Mouse (Mus musculus) limb, embryonic 10.5 days (tissue): ENCODE data around the gene Dnm3. TPM values are rescaled to one million over a fixed set of nuclear protein-coding genes. Genes with fewer than 3 reads are reported as not detected.

Experiments used
- DNase-seq: peaks from one replicate; pipeline ENCODE4 v3.0.0-alpha.2; 2017; ENCODE audit warnings: low spot score
- H3K27ac ChIP-seq: fragments of 300-500 bp; sonication (generic); 2 replicates; pipeline ENCODE4 v1.5.1; 2016; ENCODE audit warnings: mild to moderate bottlenecking
- H3K27me3 ChIP-seq: fragments of 300-500 bp; sonication (generic); 2 replicates; pipeline ENCODE4 v1.6.1; 2016; ENCODE audit warnings: low read depth, mild to moderate bottlenecking; ENCODE audit not compliant: poor library complexity, severe bottlenecking
- H3K36me3 ChIP-seq: fragments of 300-500 bp; sonication (generic); 2 replicates; pipeline ENCODE4 v1.6.1; 2016; ENCODE audit warnings: mild to moderate bottlenecking, moderate library complexity
- H3K4me1 ChIP-seq: fragments of 300-500 bp; sonication (generic); 2 replicates; pipeline ENCODE4 v1.6.1; 2016
- H3K4me3 ChIP-seq: fragments of 300-500 bp; sonication (generic); 2 replicates; pipeline ENCODE4 v1.5.1; 2016; ENCODE audit warnings: mild to moderate bottlenecking, moderate library complexity
- H3K9me3 ChIP-seq: fragments of 300-500 bp; sonication (generic); replicated peaks from 2 replicates; pipeline ENCODE4 v1.6.1; 2016; ENCODE audit warnings: mild to moderate bottlenecking
- WGBS: fragments of 180-500 bp; shearing (Covaris S2); methylation state at CpG from one replicate; pipeline ENCODE4 v1.1.7; 2016; 5-methylcytosine and 5-hydroxymethylcytosine counted together
- polyA plus RNA-seq: library from polyadenylated mRNA; unstranded; fragments of >200 nt; fragmentation: Nextera tagmentation; extraction: Ambion mirVana; gene quantifications from 2 replicates; pipeline ENCODE4 v1.2.1, GENCODE M21; 2016

The Dnm3 gene
- polyA plus RNA-seq, 1 experiment from 2014 or later: 11.6 TPM

DNA sequence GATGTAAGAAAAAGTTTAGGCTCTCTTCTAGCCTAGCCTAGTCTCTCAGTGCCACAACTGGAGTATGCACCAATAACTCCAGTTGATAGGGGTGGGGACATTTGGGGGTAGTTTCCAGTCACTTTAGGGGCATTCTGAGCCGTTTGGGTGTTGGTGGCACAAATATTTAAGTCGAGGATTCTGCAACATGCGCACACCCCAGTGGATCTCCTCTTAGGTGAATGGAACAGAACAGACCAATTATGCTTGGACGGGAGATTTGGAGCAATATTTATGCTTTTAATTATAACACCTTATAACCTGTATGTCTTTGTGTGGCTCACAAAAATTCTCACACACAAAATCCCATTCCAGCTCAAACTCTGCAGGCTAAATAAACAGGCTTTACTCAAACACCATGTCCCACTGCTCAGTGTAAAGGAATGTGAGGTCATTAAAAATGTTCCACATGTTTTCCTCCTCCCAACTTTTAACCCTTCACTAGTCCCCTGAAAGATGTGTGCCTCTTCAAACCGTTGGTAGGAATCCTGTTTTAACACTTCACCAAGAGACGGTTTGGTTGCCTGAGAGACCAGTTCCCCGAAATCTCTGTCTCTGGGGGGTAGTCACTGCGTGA lies 462.5 kb downstream of the Dnm3 start:
- no peaks in the 10 kb centered on the region for H3K27me3 ChIP-seq
- H3K9me3 ChIP-seq: no peaks in the 10 kb centered on the region
- H3K27ac ChIP-seq: peak overlapping the region; percentile 96
- DNase-seq: peak; percentile 46
- 0 out of 2 replicates have a peak, but pooled peaks cover 7% of the 10 kb centered on the region for H3K36me3 ChIP-seq
- 37% methylated on average over 8 of the region's 8 CpGs for WGBS
- H3K4me3 ChIP-seq: 0 out of 2 replicates have a peak overlapping the region, but pooled peaks have one; percentile 1
- peaks cover 89% of the 10 kb centered on the region for H3K4me1 ChIP-seq

- no peak for DNase-seq
- WGBS: 85% methylated on average over 4 of the region's 4 CpGs
These were observed 464.3 kb downstream of the Dnm3 start for GRCm38 (mm10) chr1:162013561-162013960.

DNA sequence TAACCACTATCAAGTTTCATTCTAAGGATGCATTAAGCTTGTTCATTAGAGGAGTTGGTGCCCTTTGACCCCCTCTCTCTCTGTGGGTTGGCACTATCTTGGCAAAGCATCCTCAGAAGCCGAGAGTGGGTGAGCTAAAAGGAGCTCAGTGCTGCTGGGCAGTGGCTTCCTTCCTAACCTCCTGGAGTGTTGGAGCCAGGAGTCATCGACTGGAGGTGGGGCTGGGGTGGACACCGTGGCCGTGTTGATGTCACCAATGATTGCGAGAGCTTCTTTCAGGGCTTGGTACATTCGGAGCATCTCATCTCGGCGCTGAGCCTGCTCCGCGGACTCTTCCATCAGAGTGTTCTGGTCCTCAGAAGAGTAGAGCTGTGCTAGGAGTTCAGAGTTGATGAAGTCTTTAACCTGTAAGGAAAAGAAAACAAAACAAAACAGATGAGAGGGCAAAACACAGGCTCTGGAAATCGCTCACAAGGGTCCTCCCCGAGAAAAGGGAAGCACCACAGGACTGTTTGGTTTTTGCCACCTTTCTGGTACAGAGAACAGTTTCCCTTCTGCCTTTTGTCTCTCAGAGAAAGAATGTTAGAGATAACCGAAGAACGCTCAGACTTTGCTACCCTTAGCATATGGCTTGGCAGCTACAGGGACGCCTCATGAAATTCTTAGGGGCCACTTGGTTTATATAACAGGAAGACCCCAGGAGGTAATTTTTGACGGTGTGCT lies 466.1 kb downstream of the Dnm3 start:
- peak; percentile 25 for DNase-seq
- 0 out of 2 replicates have a peak, but pooled peaks cover 7% of the 10 kb centered on the region for H3K36me3 ChIP-seq
- peak overlapping the region; percentile 84 for H3K27ac ChIP-seq
- no peaks in the 10 kb centered on the region for H3K27me3 ChIP-seq
- 85% methylated on average over 16 of the region's 16 CpGs for WGBS
- peaks cover 86% of the 10 kb centered on the region for H3K4me1 ChIP-seq
- no peak overlapping the region for H3K4me3 ChIP-seq
- no peaks in the 10 kb centered on the region for H3K9me3 ChIP-seq

More at GRCm38 (mm10) chr1:162013561-162013960, 464.3 kb downstream of the Dnm3 start:
- Histone ChIP-seq H3K9me3 (no peaks in the 10 kb centered on the region), H3K4me3 (no peak overlapping the region), H3K4me1 (peaks cover 87% of the 10 kb centered on the region), H3K36me3 (0 out of 2 replicates have a peak, but pooled peaks cover 7% of the 10 kb centered on the region), H3K27me3 (no peaks in the 10 kb centered on the region), H3K27ac (peak overlapping the region; percentile 96)

DNA sequence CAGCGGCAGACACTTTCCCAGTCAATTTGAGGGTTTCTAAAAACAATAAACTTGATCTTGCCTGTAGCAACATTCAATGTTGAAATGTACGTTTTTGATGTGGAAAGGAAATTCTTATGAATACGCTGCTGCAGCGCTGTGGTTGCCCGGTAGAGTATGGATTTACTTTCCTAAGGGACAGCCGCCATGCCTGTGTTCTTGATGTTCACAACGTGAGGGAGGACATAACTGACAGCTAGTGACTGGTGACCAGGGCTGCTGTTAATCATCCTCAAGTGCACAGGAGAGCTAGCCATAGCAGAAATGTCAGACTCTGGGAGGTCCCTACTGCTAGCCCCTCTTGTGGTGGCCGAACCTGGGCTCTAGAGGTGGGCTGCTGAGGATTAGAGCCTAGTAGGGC lies 468.7 kb downstream of the Dnm3 start:
- Histone ChIP-seq H3K27ac (peak overlapping the region; percentile 95), H3K4me3 (0 out of 2 replicates have a peak overlapping the region, but pooled peaks have one; percentile 30), H3K4me1 (peaks cover 83% of the 10 kb centered on the region), H3K36me3 (0 out of 2 replicates have a peak, but pooled peaks cover 7% of the 10 kb centered on the region), H3K9me3 (no peaks in the 10 kb centered on the region), H3K27me3 (no peaks in the 10 kb centered on the region)
- WGBS: 43% methylated on average over 8 of the region's 8 CpGs
- no peak for DNase-seq

- Histone ChIP-seq H3K27me3 (no peaks in the 10 kb centered on the region), H3K4me3 (peak overlapping the region; percentile 30), H3K4me1 (peaks cover 83% of the 10 kb centered on the region), H3K27ac (peak overlapping the region; percentile 95), H3K36me3 (0 out of 2 replicates have a peak, but pooled peaks cover 7% of the 10 kb centered on the region), H3K9me3 (no peaks in the 10 kb centered on the region)
- 37% methylated on average over 8 of the region's 8 CpGs for WGBS
- peak; percentile 55 for DNase-seq
These were observed 469.2 kb downstream of the Dnm3 start for GRCm38 (mm10) chr1:162008631-162009067.

DNA sequence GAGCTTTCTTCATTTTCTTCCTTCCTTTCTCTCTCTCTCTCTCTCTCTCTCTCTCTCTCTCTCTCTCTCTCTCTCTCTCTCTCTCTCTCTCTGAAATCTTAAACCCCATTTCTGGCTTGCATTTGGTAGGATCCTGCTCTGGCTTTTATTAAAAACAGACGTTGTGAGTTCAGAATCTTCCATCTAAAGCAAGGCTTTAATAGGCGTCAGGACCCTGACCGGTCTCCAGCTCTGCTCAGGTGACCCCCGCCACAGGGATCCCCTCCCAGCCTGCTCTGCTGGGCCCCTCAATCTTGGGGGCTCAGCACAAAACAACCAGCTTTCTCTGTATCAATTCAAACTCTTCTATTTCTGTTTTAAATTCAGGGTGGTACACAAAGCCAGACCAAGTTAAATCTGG lies 469.6 kb downstream of the Dnm3 start:
- peak overlapping the region; percentile 95 for H3K27ac ChIP-seq
- H3K27me3 ChIP-seq: no peaks in the 10 kb centered on the region
- H3K4me1 ChIP-seq: peaks cover 83% of the 10 kb centered on the region
- 0 out of 2 replicates have a peak, but pooled peaks cover 7% of the 10 kb centered on the region for H3K36me3 ChIP-seq
- WGBS: 14% methylated on average over 4 of the region's 4 CpGs
- H3K9me3 ChIP-seq: no peaks in the 10 kb centered on the region
- H3K4me3 ChIP-seq: peak overlapping the region; percentile 30; the same call in 1 of the 2 replicates
- DNase-seq: peak; percentile 63

GRCm38 (mm10) chr1:162006109-162006508 lies 471.7 kb downstream of the Dnm3 start:
- DNase-seq: no peak
- Histone ChIP-seq H3K4me3 (no peak overlapping the region), H3K27me3 (no peaks in the 10 kb centered on the region), H3K36me3 (0 out of 2 replicates have a peak, but pooled peaks cover 3% of the 10 kb centered on the region), H3K27ac (peak overlapping the region; percentile 95), H3K9me3 (no peaks in the 10 kb centered on the region), H3K4me1 (peaks cover 85% of the 10 kb centered on the region)
- 72% methylated on average over 9 of the region's 9 CpGs for WGBS

DNA sequence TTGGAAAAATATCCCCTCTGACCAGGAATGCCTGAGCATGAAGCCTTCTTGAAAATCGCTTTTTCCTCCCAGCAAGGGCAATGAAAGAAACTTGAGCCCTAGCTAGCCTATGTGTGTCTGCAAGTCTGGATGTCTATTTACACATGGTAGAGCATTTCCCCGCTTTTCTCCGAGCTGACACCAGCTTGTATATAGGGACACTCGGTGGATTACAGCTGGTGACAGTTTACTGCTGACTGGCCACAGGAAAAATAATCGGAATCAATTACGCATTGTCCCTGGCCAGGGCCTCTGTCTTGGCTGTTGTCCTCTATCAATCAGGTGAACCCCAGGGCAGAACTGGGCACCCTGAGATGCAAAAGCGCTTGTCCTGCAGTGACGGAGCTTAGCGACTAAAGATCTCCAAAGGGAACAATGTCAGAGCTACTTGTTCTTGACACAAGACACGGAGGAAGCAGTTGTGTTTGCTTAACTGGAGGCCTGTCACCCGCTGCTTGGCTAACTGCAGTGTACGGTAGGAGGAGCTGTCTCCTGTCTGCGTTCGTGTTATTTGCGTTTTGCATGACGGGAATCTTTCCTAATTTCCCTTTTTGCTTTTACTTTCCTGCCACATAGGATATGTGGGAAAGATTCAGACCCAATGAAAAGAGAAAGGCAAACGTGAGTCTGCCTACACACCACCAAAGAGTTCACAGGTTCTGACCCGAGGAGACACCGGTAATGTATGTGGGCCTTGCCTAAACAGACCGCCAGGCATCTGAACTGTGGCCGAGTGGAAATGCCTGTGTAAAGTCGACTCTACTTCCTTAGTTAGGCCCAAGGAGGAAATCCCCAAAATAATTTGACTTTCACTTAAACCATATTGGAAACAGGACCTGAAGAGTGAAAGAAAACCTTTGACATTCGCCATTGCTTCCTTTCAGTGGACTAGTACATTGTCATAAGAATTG lies 472.7 kb downstream of the Dnm3 start:
- H3K4me3 ChIP-seq: no peak overlapping the region
- no peaks in the 10 kb centered on the region for H3K27me3 ChIP-seq
- 67% methylated on average over 23 of the region's 23 CpGs for WGBS
- H3K9me3 ChIP-seq: no peaks in the 10 kb centered on the region
- H3K27ac ChIP-seq: peak overlapping the region; percentile 95
- H3K36me3 ChIP-seq: no peaks in the 10 kb centered on the region
- H3K4me1 ChIP-seq: peaks cover 89% of the 10 kb centered on the region
- peak; percentile 38 for DNase-seq

- Histone ChIP-seq H3K27me3 (no peaks in the 10 kb centered on the region), H3K4me1 (peaks cover 89% of the 10 kb centered on the region), H3K4me3 (no peak overlapping the region), H3K9me3 (no peaks in the 10 kb centered on the region), H3K27ac (peak overlapping the region; percentile 95), H3K36me3 (no peaks in the 10 kb centered on the region)
- DNase-seq: no peak
- 59% methylated on average over 7 of the region's 7 CpGs for WGBS
These were observed 473.4 kb downstream of the Dnm3 start for GRCm38 (mm10) chr1:162004518-162004780.

- Histone ChIP-seq H3K27me3 (no peaks in the 10 kb centered on the region), H3K4me3 (no peak overlapping the region), H3K27ac (peak overlapping the region; percentile 95), H3K4me1 (peaks cover 89% of the 10 kb centered on the region), H3K9me3 (no peaks in the 10 kb centered on the region), H3K36me3 (no peaks in the 10 kb centered on the region)
- WGBS: 69% methylated on average over 14 of the region's 14 CpGs
- peak; percentile 38 for DNase-seq
These were observed 473.9 kb downstream of the Dnm3 start for GRCm38 (mm10) chr1:162003729-162004517.

GRCm38 (mm10) chr1:162001328-162001727 lies 476.5 kb downstream of the Dnm3 start:
- peak overlapping the region; percentile 95 for H3K27ac ChIP-seq
- no peak for DNase-seq
- H3K9me3 ChIP-seq: no peaks in the 10 kb centered on the region
- H3K4me3 ChIP-seq: no peak overlapping the region
- H3K36me3 ChIP-seq: no peaks in the 10 kb centered on the region
- 59% methylated on average over 8 of the region's 8 CpGs for WGBS
- peaks cover 67% of the 10 kb centered on the region for H3K4me1 ChIP-seq
- no peaks in the 10 kb centered on the region for H3K27me3 ChIP-seq

DNA sequence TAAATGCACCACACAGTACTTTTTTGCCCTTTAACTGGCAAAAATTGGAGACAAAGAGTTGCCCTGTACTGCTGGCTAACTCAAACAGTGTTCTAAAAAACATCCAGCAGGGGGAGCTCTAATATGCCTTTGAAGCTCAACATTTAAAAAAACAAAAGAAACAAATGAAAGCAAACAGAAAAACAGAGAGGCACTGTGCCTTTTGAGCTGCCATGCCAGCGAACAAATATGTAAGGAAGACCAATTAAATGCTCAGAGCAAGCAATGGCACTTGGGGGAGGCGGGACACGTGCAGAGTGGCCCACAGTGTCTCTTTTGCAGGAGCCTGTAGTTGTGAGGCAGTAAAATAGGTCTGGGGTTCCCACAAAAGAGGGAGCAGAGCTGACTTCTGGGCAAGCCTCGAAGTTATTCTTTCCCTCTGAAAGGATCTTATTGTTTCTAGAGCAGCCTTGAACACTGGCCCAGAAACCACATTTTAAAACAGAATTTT lies 477.9 kb downstream of the Dnm3 start:
- peaks cover 55% of the 10 kb centered on the region for H3K4me1 ChIP-seq
- DNase-seq: peak; percentile 74

More for the DNA sequence above, 477.9 kb downstream of the Dnm3 start:
- Histone ChIP-seq H3K4me3 (no peak overlapping the region), H3K9me3 (no peaks in the 10 kb centered on the region), H3K27me3 (no peaks in the 10 kb centered on the region), H3K36me3 (no peaks in the 10 kb centered on the region), H3K27ac (peak overlapping the region; percentile 95)
- WGBS: 7% methylated on average over 4 of the region's 4 CpGs
